Mouse (Mus musculus) layer of hippocampus, adult 2 months (tissue): Measurements from ENCODE around the gene Tnk2. TPM values are rescaled to one million over a fixed set of nuclear protein-coding genes. Genes with fewer than 3 reads are reported as not detected.

Source experiments
- DNase-seq, 2 experiments: peaks; one replicate each; pipeline ENCODE4 v3.0.0; 2022; ENCODE audit warnings: low spot score in 2 of 2
- H3K27ac ChIP-seq: fragments of 200-600 bp; 2 replicates; pipeline ENCODE4 v1.8.1; 2022
- H3K4me3 ChIP-seq: fragments of 200-600 bp; 2 replicates; pipeline ENCODE4 v1.8.1; 2022; ENCODE audit warnings: mild to moderate bottlenecking
- CTCF ChIP-seq: fragments of 200-600 bp; conservative IDR thresholded peaks from 2 replicates; pipeline ENCODE4 v1.8.1; 2022; ENCODE audit warnings: antibody characterized with exemption, mild to moderate bottlenecking, moderate library complexity
- total RNA-seq, 2 experiments: library from RNA; stranded (reverse); gene quantifications; 2 replicates each; pipeline ENCODE4 v1.2.3; 2021

Gene Tnk2
- total RNA-seq, 2 experiments from 2014 or later: 210 to 212 TPM

GRCm38 (mm10) chr16:32665851-32666665 lies 22.4 kb downstream of the Tnk2 start:
- Histone ChIP-seq H3K27ac (peak overlapping the region; percentile 34; the same call in 1 of the 2 replicates), H3K4me3 (no peak overlapping the region)
- DNase-seq: no peak
- TF ChIP-seq CTCF: no peak

GRCm38 (mm10) chr16:32666671-32667551 lies 23.2 kb downstream of the Tnk2 start:
- Histone ChIP-seq H3K4me3 (no peak overlapping the region), H3K27ac (peak overlapping the region; percentile 34)
- DNase-seq: no peak
- no peak for TF ChIP-seq CTCF

- Histone ChIP-seq H3K27ac (peak overlapping the region; percentile 4; the same call in 1 of the 2 replicates), H3K4me3 (no peak overlapping the region)
- DNase-seq: no peak
- no peak for TF ChIP-seq CTCF
Observed at GRCm38 (mm10) chr16:32667552-32667872, 23.8 kb downstream of the Tnk2 start.

- DNase-seq: no peak
- no peak for TF ChIP-seq CTCF
- H3K4me3 ChIP-seq: no peak overlapping the region
- H3K27ac ChIP-seq: 0 out of 2 replicates have a peak overlapping the region, but pooled peaks have one; percentile 4
Observed at GRCm38 (mm10) chr16:32668030-32668429, 24.4 kb downstream of the Tnk2 start.

- H3K27ac ChIP-seq: no peak overlapping the region
- peak; percentile 65 for TF ChIP-seq CTCF
- no peak for DNase-seq
- no peak overlapping the region for H3K4me3 ChIP-seq
Observed at GRCm38 (mm10) chr16:32668472-32668871, 24.8 kb downstream of the Tnk2 start.

GRCm38 (mm10) chr16:32669243-32669642 lies 25.6 kb downstream of the Tnk2 start:
- DNase-seq: no peak
- no peak for TF ChIP-seq CTCF
- no peak overlapping the region for H3K27ac ChIP-seq
- H3K4me3 ChIP-seq: no peak overlapping the region

GRCm38 (mm10) chr16:32670354-32671124 lies 26.9 kb downstream of the Tnk2 start:
- Histone ChIP-seq H3K4me3 (no peak overlapping the region), H3K27ac (no peak overlapping the region)
- TF ChIP-seq CTCF: no peak
- no peak for DNase-seq

- no peak overlapping the region for H3K27ac ChIP-seq
- no peak overlapping the region for H3K4me3 ChIP-seq
- no peak for DNase-seq
- no peak for TF ChIP-seq CTCF
Observed at GRCm38 (mm10) chr16:32671206-32671887, 27.7 kb downstream of the Tnk2 start.

GRCm38 (mm10) chr16:32672250-32672649 lies 28.6 kb downstream of the Tnk2 start:
- H3K4me3 ChIP-seq: no peak overlapping the region
- peak overlapping the region; percentile 23; the same call in 1 of the 2 replicates for H3K27ac ChIP-seq
- TF ChIP-seq CTCF: no peak
- no peak for DNase-seq

GRCm38 (mm10) chr16:32672861-32673560 lies 29.3 kb downstream of the Tnk2 start:
- no peak overlapping the region for H3K4me3 ChIP-seq
- H3K27ac ChIP-seq: peak overlapping the region; percentile 23; the same call in 1 of the 2 replicates
- DNase-seq: no peak
- TF ChIP-seq CTCF: no peak

- TF ChIP-seq CTCF: no peak
- no peak for DNase-seq
- no peak overlapping the region for H3K27ac ChIP-seq
- no peak overlapping the region for H3K4me3 ChIP-seq
Observed at GRCm38 (mm10) chr16:32674121-32674740, 30.6 kb downstream of the Tnk2 start.
